Mouse (Mus musculus): ENCODE results near the gene 4930579F01Rik. TPM values are rescaled to one million over a fixed set of nuclear protein-coding genes. Genes with fewer than 3 reads are reported as not detected.
"Not testable (repeated sequence)": the region's sequence is repeated elsewhere in the genome, so short reads cannot be mapped to it uniquely, and the experiment has no call there.

Gene 4930579F01Rik
- polyA plus RNA-seq, 2 experiments from 2014 or later: not detected

- ATAC-seq: no peak
Measured at GRCm38 (mm10) chr3:138144060-138144641, 49.5 kb downstream of the 4930579F01Rik start.

- peak; percentile 85 for ATAC-seq
Measured at GRCm38 (mm10) chr3:138143315-138144059, 50.1 kb downstream of the 4930579F01Rik start, which contains the start of gene Trmt10a. Gene Trmt10a, plus strand, starts transcription at chr3:138143448.

GRCm38 (mm10) chr3:138142733-138143314 is 50.8 kb downstream of the 4930579F01Rik start:
- ATAC-seq: no peak

GRCm38 (mm10) chr3:138142052-138142732 is 51.4 kb downstream of the 4930579F01Rik start:
- no peak for ATAC-seq

- no peak for ATAC-seq
Measured at GRCm38 (mm10) chr3:138139663-138140062, 54.0 kb downstream of the 4930579F01Rik start.

- ATAC-seq: not testable (repeated sequence)
Measured at GRCm38 (mm10) chr3:138138146-138138545, 55.5 kb downstream of the 4930579F01Rik start.

GRCm38 (mm10) chr3:138134528-138134927 is 59.1 kb downstream of the 4930579F01Rik start:
- ATAC-seq: no peak

- ATAC-seq: no peak
Measured at GRCm38 (mm10) chr3:138133916-138134315, 59.7 kb downstream of the 4930579F01Rik start.

- ATAC-seq: no peak
Measured at GRCm38 (mm10) chr3:138133463-138133862, 60.2 kb downstream of the 4930579F01Rik start.

- ATAC-seq: no peak
Measured at GRCm38 (mm10) chr3:138131168-138131567, 62.5 kb downstream of the 4930579F01Rik start.

- no peak for ATAC-seq
Measured at GRCm38 (mm10) chr3:138130692-138131091, 62.9 kb downstream of the 4930579F01Rik start.

GRCm38 (mm10) chr3:138129110-138129509 is 64.5 kb downstream of the 4930579F01Rik start:
- ATAC-seq: no peak

- no peak for ATAC-seq
Measured at GRCm38 (mm10) chr3:138123842-138124241, 69.8 kb downstream of the 4930579F01Rik start.

- no peak for ATAC-seq
Measured at GRCm38 (mm10) chr3:138121461-138121860, 72.2 kb downstream of the 4930579F01Rik start.

GRCm38 (mm10) chr3:138119444-138120105 is 74.0 kb downstream of the 4930579F01Rik start:
- ATAC-seq: no peak

- ATAC-seq: no peak
Measured at GRCm38 (mm10) chr3:138118831-138119230, 74.8 kb downstream of the 4930579F01Rik start.

GRCm38 (mm10) chr3:138118392-138118791 is 75.2 kb downstream of the 4930579F01Rik start:
- no peak for ATAC-seq

GRCm38 (mm10) chr3:138116871-138117270 is 76.8 kb downstream of the 4930579F01Rik start:
- ATAC-seq: no peak

- no peak for ATAC-seq
Measured at GRCm38 (mm10) chr3:138114106-138114505, 79.5 kb downstream of the 4930579F01Rik start.

Data from activated CD4-positive, CD25-positive, alpha-beta regulatory T cell, adult 4 months (primary cell).